Mouse (Mus musculus) heart, embryonic 13.5 days (tissue): ENCODE measurements around the gene Clec2i. TPM values are rescaled to one million over a fixed set of nuclear protein-coding genes. Genes with fewer than 3 reads are reported as not detected.
"Not testable (repeated sequence)": the region's sequence is repeated elsewhere in the genome, so short reads cannot be mapped to it uniquely, and the experiment has no call there.

Experiments
- ATAC-seq: fragments of 200-750 bp; cut with Nextera tagmentation; 2 replicates; pipeline ENCODE4 v1.8.0; 2017; ENCODE audit warnings: moderate TSS enrichment; ENCODE audit not compliant: insufficient number of reproducible peaks, low FRiP score, low TSS enrichment; ENCODE audit errors: extremely low read depth
- H3K27ac ChIP-seq: fragments of 300-500 bp; sonication (generic); replicated peaks from 2 replicates; pipeline ENCODE4 v1.5.1; 2015; ENCODE audit warnings: moderate library complexity, mild to moderate bottlenecking, inconsistent platforms
- H3K27me3 ChIP-seq: fragments of 300-500 bp; sonication (generic); replicated peaks from 2 replicates; pipeline ENCODE4 v1.6.1; 2015; ENCODE audit warnings: mild to moderate bottlenecking, inconsistent platforms
- H3K36me3 ChIP-seq: fragments of 300-500 bp; sonication (generic); 2 replicates; pipeline ENCODE4 v1.6.1; 2015; ENCODE audit warnings: mild to moderate bottlenecking, inconsistent platforms
- H3K4me1 ChIP-seq: fragments of 300-500 bp; sonication (generic); 2 replicates; pipeline ENCODE4 v1.6.1; 2015; ENCODE audit warnings: inconsistent platforms
- H3K4me2 ChIP-seq: fragments of 300-500 bp; sonication (generic); 2 replicates; pipeline ENCODE4 v1.6.1; 2015; ENCODE audit warnings: inconsistent platforms, mild to moderate bottlenecking, moderate library complexity
- H3K4me3 ChIP-seq: fragments of 300-500 bp; sonication (generic); 2 replicates; pipeline ENCODE4 v1.5.1; 2015; ENCODE audit warnings: moderate library complexity, mild to moderate bottlenecking, inconsistent platforms
- H3K9ac ChIP-seq: fragments of 300-500 bp; sonication (generic); 2 replicates; pipeline ENCODE4 v1.6.1; 2015; ENCODE audit warnings: inconsistent platforms, mild to moderate bottlenecking, moderate library complexity
- H3K9me3 ChIP-seq: fragments of 300-500 bp; sonication (generic); 2 replicates; pipeline ENCODE4 v1.6.1; 2016; ENCODE audit warnings: inconsistent platforms
- WGBS: fragments of 180-500 bp; shearing (Covaris S2); methylation state at CpG from one replicate; pipeline ENCODE4 v1.1.7; 2015; ENCODE audit warnings: mixed read lengths; 5-methylcytosine and 5-hydroxymethylcytosine counted together
- polyA plus RNA-seq: library from polyadenylated mRNA; unstranded; fragments of >200 nt; fragmentation: Nextera tagmentation; extraction: Ambion mirVana; gene quantifications from 2 replicates; pipeline ENCODE4 v1.2.1, GENCODE M21; 2015

The Clec2i gene
- not detected in 2 replicates for polyA plus RNA-seq

- not testable (repeated sequence) for ATAC-seq, H3K9ac ChIP-seq, H3K4me2 ChIP-seq, H3K9me3 ChIP-seq, H3K4me3 ChIP-seq, H3K36me3 ChIP-seq, H3K27ac ChIP-seq, H3K27me3 ChIP-seq, H3K4me1 ChIP-seq
- WGBS, result 70% methylated on average over 6 of the region's 6 CpGs
These were observed at the start of gene Clec2i for GRCm38 (mm10) chr6:128887091-128887790. Clec2i (plus strand) TSS chr6:128887588.

GRCm38 (mm10) chr6:128838342-128839265 is 48.8 kb upstream of the Clec2i start:
- no peaks in the 10 kb centered on the region for H3K27me3 ChIP-seq
- peak; percentile 56; the same call in 1 of the 2 replicates for ATAC-seq
- peaks cover 25% of the 10 kb centered on the region for H3K4me1 ChIP-seq
- H3K4me3 ChIP-seq, result peak overlapping the region; percentile 70
- H3K9me3 ChIP-seq, result no peaks in the 10 kb centered on the region
- under 1% methylated on average over 49 of the region's 49 CpGs for WGBS
- H3K36me3 ChIP-seq, result no peaks in the 10 kb centered on the region
- H3K4me2 ChIP-seq, result peak overlapping the region; percentile 89
- H3K27ac ChIP-seq, result peak overlapping the region; percentile 92
- H3K9ac ChIP-seq, result peak overlapping the region; percentile 94

GRCm38 (mm10) chr6:128839266-128839771 is 48.1 kb upstream of the Clec2i start:
- Histone ChIP-seq H3K4me2 (peak overlapping the region; percentile 89), H3K27ac (peak overlapping the region; percentile 92), H3K9ac (peak overlapping the region; percentile 94), H3K9me3 (no peaks in the 10 kb centered on the region), H3K27me3 (no peaks in the 10 kb centered on the region), H3K4me1 (peaks cover 29% of the 10 kb centered on the region), H3K36me3 (no peaks in the 10 kb centered on the region), H3K4me3 (peak overlapping the region; percentile 70)
- peak; percentile 27; the same call in 1 of the 2 replicates for ATAC-seq
- WGBS, result under 1% methylated on average over 17 of the region's 17 CpGs

GRCm38 (mm10) chr6:128839921-128840320 is 47.5 kb upstream of the Clec2i start:
- Histone ChIP-seq H3K4me1 (peaks cover 29% of the 10 kb centered on the region), H3K27ac (peak overlapping the region; percentile 92; the same call in 1 of the 2 replicates), H3K4me3 (peak overlapping the region; percentile 70), H3K9me3 (no peaks in the 10 kb centered on the region), H3K36me3 (no peaks in the 10 kb centered on the region), H3K27me3 (no peaks in the 10 kb centered on the region), H3K4me2 (peak overlapping the region; percentile 89), H3K9ac (peak overlapping the region; percentile 94; the same call in 1 of the 2 replicates)
- WGBS, result 59% methylated on average over 7 of the region's 7 CpGs
- no peak for ATAC-seq

GRCm38 (mm10) chr6:128840669-128841068 is 46.7 kb upstream of the Clec2i start:
- WGBS, result 80% methylated on average over 3 of the region's 3 CpGs
- not testable (repeated sequence) for H3K4me2 ChIP-seq, H3K27ac ChIP-seq, H3K9me3 ChIP-seq, H3K9ac ChIP-seq, H3K36me3 ChIP-seq, H3K27me3 ChIP-seq, ATAC-seq, H3K4me3 ChIP-seq
- H3K4me1 ChIP-seq, result peaks cover 34% of the 10 kb centered on the region

- Histone ChIP-seq H3K9me3 (no peaks in the 10 kb centered on the region), H3K36me3 (no peaks in the 10 kb centered on the region), H3K9ac (peak overlapping the region; percentile 89; the same call in 1 of the 2 replicates), H3K4me3 (peak overlapping the region; percentile 67), H3K4me1 (peaks cover 34% of the 10 kb centered on the region), H3K27ac (0 out of 2 replicates have a peak overlapping the region, but pooled peaks have one; percentile 92), H3K27me3 (no peaks in the 10 kb centered on the region), H3K4me2 (peak overlapping the region; percentile 84)
- ATAC-seq, result no peak
- WGBS, result 37% methylated on average over 4 of the region's 4 CpGs
These were observed 45.9 kb upstream of the Clec2i start for GRCm38 (mm10) chr6:128841327-128842089.

GRCm38 (mm10) chr6:128842356-128842944 is 44.9 kb upstream of the Clec2i start:
- Histone ChIP-seq H3K9me3 (no peaks in the 10 kb centered on the region), H3K4me3 (peak overlapping the region; percentile 67), H3K27ac (peak overlapping the region; percentile 92), H3K9ac (peak overlapping the region; percentile 89), H3K27me3 (no peaks in the 10 kb centered on the region), H3K36me3 (no peaks in the 10 kb centered on the region), H3K4me2 (peak overlapping the region; percentile 84), H3K4me1 (peaks cover 29% of the 10 kb centered on the region)
- no peak for ATAC-seq
- 1% methylated on average over 20 of the region's 20 CpGs for WGBS

GRCm38 (mm10) chr6:128842945-128843478 is 44.4 kb upstream of the Clec2i start:
- Histone ChIP-seq H3K27ac (peak overlapping the region; percentile 92), H3K36me3 (no peaks in the 10 kb centered on the region), H3K4me2 (peak overlapping the region; percentile 84), H3K9me3 (no peaks in the 10 kb centered on the region), H3K27me3 (no peaks in the 10 kb centered on the region), H3K4me1 (peaks cover 26% of the 10 kb centered on the region), H3K9ac (peak overlapping the region; percentile 94), H3K4me3 (peak overlapping the region; percentile 67)
- peak; percentile 73 for ATAC-seq
- WGBS, result under 1% methylated on average over 44 of the region's 44 CpGs

- peak overlapping the region; percentile 92 for H3K27ac ChIP-seq
- peak overlapping the region; percentile 84 for H3K4me2 ChIP-seq
- H3K4me3 ChIP-seq, result peak overlapping the region; percentile 67
- no peaks in the 10 kb centered on the region for H3K27me3 ChIP-seq
- peak overlapping the region; percentile 94 for H3K9ac ChIP-seq
- peak; percentile 9; the same call in 1 of the 2 replicates for ATAC-seq
- under 1% methylated on average over 22 of the region's 22 CpGs for WGBS
- no peaks in the 10 kb centered on the region for H3K9me3 ChIP-seq
- no peaks in the 10 kb centered on the region for H3K36me3 ChIP-seq
- peaks cover 26% of the 10 kb centered on the region for H3K4me1 ChIP-seq
These were observed 43.9 kb upstream of the Clec2i start for GRCm38 (mm10) chr6:128843479-128843992.

GRCm38 (mm10) chr6:128844131-128844530 is 43.3 kb upstream of the Clec2i start:
- Histone ChIP-seq H3K9ac (peak overlapping the region; percentile 24; the same call in 1 of the 2 replicates), H3K27ac (peak overlapping the region; percentile 92; the same call in 1 of the 2 replicates), H3K4me2 (peak overlapping the region; percentile 84), H3K4me3 (peak overlapping the region; percentile 67), H3K36me3 (no peaks in the 10 kb centered on the region), H3K4me1 (peaks cover 26% of the 10 kb centered on the region), H3K27me3 (no peaks in the 10 kb centered on the region), H3K9me3 (no peaks in the 10 kb centered on the region)
- WGBS, result 36% methylated on average over 8 of the region's 8 CpGs
- no peak for ATAC-seq
